Mouse (Mus musculus) thymus, postnatal 10 days (tissue): ENCODE measurements around the gene Eepd1.

Experiments used
- DNase-seq, 2 experiments: peaks; one replicate each; pipeline ENCODE4 v3.0.0; 2021; ENCODE audit warnings: low spot score in 2 of 2

Eepd1 gene

GRCm38 (mm10) chr9:25535487-25535886 lies 54.1 kb downstream of the Eepd1 start:
- no peak for DNase-seq

DNA sequence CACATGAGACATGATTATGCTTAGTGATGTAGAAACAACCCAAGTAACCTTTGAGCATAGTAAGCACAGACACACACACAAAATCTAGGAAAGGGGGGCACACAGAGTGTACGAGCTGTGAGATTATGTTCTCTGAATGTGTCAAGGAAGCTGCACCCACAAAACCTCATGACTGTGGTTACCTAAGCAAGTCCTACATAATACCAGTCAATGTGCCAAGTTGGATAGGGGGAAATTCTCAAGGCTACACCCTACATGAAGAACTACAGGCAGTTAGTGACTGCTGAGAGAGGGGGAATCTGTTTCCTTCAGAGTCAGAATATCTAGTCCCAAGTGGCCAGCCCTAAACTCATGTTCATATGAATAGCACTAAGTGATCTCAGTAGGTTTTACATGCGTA lies 58.1 kb downstream of the Eepd1 start:
- no peak for DNase-seq

GRCm38 (mm10) chr9:25541355-25541754 lies 60.0 kb downstream of the Eepd1 start:
- DNase-seq: no peak

- no peak for DNase-seq
Observed at GRCm38 (mm10) chr9:25545212-25545611, 63.9 kb downstream of the Eepd1 start.

DNA sequence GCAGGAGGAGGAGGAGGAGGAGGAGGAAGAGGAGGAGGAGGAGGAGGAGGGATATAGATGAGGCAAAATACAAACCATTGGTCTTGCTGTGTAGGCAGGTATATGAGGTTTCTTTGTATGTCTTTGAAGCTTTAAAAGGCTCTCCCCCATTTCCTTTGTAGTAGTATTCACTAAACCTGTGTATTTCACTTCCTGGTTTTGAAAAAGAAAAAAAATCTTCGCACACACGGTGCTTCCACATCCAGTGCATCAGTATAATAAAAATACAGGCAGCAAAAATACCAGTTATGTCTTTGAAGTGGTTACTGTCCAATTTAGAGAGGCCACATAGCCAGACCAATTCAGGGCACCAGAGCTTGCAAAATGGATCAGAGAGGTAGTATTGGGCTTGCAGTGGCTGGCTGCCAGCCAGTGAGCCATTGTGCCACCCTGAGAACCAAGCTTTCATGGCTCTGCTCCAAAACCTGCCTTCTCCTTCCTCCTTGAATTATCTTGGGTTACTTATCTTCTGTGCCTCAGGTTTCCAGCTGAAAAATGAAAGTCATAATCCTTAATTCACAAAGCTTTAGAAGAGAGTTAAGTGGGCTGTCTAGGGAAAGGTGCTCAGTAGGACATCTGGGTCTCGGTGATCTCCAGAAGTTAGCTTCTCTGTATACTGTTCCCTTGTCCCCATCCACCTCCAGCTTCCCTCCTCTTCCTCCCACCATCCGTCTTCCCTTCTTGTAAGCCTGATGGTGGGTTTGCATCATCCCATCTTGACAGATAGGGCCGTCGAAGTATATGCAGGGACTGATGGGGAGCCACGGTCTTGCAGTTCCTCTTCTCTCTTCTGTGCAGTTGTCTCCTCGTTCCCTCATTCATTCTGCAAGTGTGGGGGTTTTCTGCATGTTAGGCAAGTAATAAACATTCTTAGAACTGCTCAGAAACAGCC lies 68.0 kb downstream of the Eepd1 start:
- no peak for DNase-seq

DNA sequence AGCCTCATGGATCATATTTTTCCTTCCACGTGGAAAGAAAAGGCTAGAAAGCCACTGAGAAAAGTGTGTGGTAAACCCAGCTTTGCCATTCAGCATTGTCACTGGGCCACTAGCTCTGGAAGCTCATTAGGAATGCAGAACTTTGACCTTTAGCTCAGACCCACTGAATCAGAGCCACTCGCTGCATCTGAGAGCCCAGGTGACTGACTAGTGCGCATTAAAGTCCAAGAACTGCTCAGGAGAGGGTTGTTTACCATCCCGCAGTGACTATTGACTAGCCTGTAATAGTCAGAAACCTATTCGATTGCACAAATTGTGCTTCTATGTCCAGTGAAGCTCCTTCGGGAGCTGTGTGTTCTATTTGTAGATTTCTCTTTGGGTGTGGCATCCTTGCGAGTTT lies 68.8 kb downstream of the Eepd1 start:
- no peak for DNase-seq

GRCm38 (mm10) chr9:25552532-25552931 lies 71.2 kb downstream of the Eepd1 start:
- DNase-seq: no peak

- no peak for DNase-seq
Observed at GRCm38 (mm10) chr9:25554246-25554803, 73.0 kb downstream of the Eepd1 start.

DNA sequence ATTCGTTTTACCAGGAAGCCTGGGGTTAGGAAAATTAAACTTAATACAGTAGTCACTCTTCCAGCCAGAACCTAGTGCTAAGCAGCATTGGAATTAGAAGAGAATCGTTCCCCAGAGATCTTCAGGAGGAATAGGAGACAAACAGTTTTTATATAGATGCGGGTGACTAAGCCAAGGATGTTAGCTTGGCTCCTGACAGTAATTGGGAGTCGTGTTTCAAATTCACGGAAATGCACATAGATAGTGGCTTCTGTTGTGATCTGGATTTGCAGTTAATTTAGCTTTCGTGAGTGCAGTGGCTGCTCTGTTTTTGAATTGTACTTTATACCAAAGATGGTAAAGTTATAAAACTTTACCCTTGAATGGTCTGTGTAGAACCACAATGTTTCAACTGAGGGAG lies 73.9 kb downstream of the Eepd1 start:
- DNase-seq: no peak

GRCm38 (mm10) chr9:25556008-25556407 lies 74.7 kb downstream of the Eepd1 start:
- DNase-seq: no peak

GRCm38 (mm10) chr9:25557378-25557777 lies 76.0 kb downstream of the Eepd1 start:
- no peak for DNase-seq

DNA sequence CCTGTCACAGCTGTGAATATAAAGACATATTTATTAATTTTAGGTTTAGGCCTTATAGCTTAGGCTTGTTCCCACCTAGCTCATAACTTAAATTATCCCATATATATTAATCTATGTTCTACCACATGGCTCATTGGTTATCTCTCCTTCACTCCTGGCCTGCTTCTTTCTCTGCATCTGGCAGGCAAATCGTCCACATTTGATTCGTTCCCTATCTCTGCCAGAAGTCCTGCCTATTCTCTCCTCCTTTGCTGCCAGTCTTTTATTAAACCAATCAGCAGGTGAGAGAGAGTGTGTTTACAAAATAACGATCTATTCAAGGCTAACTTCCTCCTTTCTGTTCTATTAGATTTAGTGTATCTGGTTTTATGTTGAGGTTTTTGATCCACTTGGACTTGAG lies 77.5 kb downstream of the Eepd1 start:
- DNase-seq: no peak

- DNase-seq: no peak
Observed at GRCm38 (mm10) chr9:25560016-25560758, 78.8 kb downstream of the Eepd1 start.

DNA sequence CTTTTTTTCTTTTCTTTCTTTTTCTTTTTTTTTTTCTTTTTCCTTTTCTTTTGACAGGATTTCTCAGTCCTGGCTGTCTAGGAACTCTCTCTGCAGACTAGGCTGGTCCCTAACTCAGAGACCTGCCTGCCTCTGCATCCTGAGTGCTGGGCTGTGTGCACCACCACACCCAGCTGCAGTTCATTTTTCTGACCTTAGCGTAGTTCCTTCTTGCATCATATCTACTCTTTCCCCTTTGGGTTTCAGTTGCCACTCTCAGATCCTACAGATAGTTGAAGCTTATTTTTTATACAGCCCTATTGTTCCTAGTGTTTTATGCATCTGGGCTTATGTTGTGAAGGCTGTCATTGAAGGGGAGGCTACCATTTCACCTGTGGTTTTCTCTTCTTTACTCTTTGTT lies 79.8 kb downstream of the Eepd1 start:
- no peak for DNase-seq

DNA sequence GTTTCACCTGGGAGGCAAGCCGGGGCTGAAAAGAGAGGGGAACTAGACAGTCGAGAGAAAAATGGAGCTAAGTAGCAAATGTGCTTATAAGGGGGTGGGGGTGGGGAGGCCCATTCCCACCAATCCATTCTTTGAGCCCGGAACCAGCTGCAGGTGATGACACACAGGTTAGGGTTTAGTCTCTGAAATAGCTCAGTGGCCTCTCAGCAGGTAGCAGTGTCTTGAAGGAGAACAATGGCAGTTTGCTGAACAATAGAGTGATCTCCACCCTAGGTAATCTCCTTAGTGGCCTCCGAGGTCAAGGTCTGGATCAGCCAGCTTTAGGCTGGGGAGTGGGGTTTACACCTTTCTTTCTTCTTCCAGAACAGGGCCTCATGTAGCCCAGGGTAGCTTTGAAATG lies 82.5 kb downstream of the Eepd1 start:
- no peak for DNase-seq

DNA sequence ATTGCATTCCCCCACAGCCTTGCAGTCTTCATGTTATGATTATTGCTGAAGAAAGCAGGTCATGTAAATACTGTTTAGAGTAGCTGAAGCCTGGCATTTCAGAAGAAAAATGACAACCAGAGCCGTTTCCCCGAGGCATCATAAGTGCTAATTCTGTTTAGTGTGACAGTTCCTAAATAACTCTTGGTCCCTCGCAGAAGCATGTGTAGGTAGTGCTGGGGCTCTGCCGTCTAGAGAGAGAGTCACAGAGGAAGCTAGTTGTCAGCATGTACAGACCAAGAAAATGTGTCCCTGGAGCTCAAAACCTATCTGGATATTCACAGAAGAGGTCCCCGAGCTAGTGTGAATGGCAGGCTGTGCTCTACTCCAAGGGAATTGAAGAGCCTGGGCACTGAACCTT lies 85.7 kb downstream of the Eepd1 start:
- DNase-seq: no peak

- DNase-seq: no peak
Observed at GRCm38 (mm10) chr9:25568783-25569182, 87.4 kb downstream of the Eepd1 start.

GRCm38 (mm10) chr9:25570011-25570410 lies 88.7 kb downstream of the Eepd1 start:
- DNase-seq: no peak

- DNase-seq: no peak
Observed at GRCm38 (mm10) chr9:25570436-25570835, 89.1 kb downstream of the Eepd1 start.

DNA sequence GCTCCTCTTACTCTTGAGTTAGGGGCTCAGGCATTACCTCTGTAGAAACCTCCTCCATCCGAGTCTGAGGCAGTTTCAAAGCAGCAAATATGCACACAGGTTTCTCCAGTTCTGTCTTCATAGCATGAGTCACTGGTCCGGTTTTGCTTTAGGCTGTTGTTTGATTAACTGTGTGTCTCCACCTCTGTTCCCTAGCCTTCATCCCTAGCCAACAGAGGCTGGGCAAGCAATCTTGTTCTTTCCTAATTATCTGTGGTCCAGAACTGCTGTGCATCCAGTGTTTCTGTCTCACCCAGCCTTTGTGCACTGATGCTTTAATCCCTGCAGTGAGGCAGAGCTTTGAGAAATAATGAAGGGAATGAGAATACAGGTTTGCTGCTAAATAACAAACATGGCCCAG lies 90.0 kb downstream of the Eepd1 start:
- DNase-seq: no peak

GRCm38 (mm10) chr9:25573753-25574152 lies 92.4 kb downstream of the Eepd1 start:
- no peak for DNase-seq

DNA sequence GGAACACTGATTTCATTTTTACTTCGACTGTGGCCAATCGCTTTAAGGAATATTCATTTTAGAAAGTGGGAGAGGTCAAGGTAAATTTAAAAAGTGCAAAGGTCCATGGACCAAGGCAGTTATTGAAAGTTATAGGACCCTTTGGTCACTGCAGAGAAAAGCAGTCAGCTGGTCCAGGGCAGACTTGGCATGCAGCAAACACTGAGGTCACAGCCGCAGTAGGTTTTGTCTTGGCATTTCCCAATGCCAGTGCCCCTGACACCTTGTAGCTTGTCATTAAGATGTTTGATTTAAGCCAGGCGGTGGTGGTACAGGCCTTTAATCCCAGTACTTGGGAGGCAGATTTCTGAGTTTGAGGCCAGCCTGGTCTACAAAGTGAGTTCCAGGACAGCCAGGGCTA lies 92.8 kb downstream of the Eepd1 start:
- no peak for DNase-seq
